8 mouse cellular contexts compared by ENCODE assay signal in the genomic region with DNA sequence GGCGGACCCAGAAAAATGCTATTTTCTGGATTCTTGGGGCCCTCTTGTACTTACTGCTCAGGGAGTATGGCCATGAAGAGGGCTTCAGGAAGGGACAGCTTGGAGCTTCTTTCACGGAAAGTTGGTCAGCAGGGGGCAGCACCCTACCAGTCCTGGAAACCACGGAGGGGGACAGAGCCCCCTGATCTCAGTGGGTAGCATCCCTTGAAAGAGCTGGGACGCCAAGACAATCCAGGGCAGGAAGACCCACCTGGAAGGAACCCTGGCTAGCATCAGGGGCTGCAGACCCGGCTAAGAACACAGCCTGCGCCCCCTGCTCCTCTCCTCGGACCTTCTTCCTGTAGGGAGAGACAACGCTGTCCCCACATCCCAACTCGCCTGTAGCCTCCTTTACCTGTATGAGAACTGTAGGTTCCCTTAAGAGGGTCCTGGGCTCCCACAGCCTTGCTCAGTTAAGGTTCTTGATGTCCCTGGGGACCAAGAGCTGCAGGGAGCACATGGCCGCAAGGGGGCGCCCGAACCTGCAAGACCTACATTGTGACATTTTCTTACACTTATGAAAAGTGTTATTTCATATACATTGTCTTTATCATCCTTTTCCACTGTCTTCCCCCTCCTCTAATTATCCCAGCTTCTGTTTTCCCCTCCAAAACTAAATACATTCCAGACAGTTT. TPM values are rescaled to one million over a fixed set of nuclear protein-coding genes. Genes with fewer than 3 reads are reported as not detected.
DNase-seq lines count a peak whose midpoint lies in the region; ATAC-seq and TF ChIP-seq lines count a peak whose summit lies in the region.

No protein-coding gene starts in this region.

- peak; percentile 62 for ATAC-seq in heart, embryonic 12.5 days (ENCODE audit: insufficient number of reproducible peaks, low FRiP score)
- peak; percentile 55 for ATAC-seq in kidney, embryonic 16.5 days (ENCODE audit: low FRiP score, low TSS enrichment)
- peak; percentile 61 for ATAC-seq in monocyte, adult 5-6 weeks (replicated peaks; ENCODE audit: insufficient number of reproducible peaks, low FRiP score, low TSS enrichment, poor library complexity, severe bottlenecking)

- no peaks in the 10 kb centered on the region for H3K36me3 ChIP-seq in heart, embryonic 12.5 days
- no peaks in the 10 kb centered on the region for H3K36me3 ChIP-seq in kidney, embryonic 16.5 days (ENCODE audit: insufficient read depth, low read length)

- H3K9me3 ChIP-seq in heart, embryonic 12.5 days (replicated peaks), result no peaks in the 10 kb centered on the region
- H3K9me3 ChIP-seq in kidney, embryonic 16.5 days (ENCODE audit: low read length), result no peaks in the 10 kb centered on the region

- peak; percentile 95 for DNase-seq in B cell, adult 2 months
- peak; percentile 91 for DNase-seq in brain, adult 2 months (ENCODE audit: low read depth, low spot score)
- DNase-seq in liver, result peak; percentile 89
- peak; percentile 77 to 84 for DNase-seq in spleen, postnatal 36 days (ENCODE audit: low spot score in 2 of 2)

- 12% methylated on average over 12 of the region's 12 CpGs for WGBS in heart, embryonic 12.5 days
- 13% methylated on average over 12 of the region's 12 CpGs for WGBS in kidney, embryonic 16.5 days

- peaks cover 10% of the 10 kb centered on the region for H3K4me1 ChIP-seq in embryonic fibroblast, embryonic 13.5 days (ENCODE audit: control insufficient read depth, insufficient read depth, low read length)
- peaks cover 37% of the 10 kb centered on the region for H3K4me1 ChIP-seq in heart, embryonic 12.5 days (replicated peaks)
- H3K4me1 ChIP-seq in kidney, embryonic 16.5 days (ENCODE audit: insufficient read depth, low read length), result peaks cover 20% of the 10 kb centered on the region

- no peak overlapping the region for H3K4me3 ChIP-seq in embryonic fibroblast, embryonic 13.5 days (ENCODE audit: insufficient read depth, low read length)
- peak overlapping the region; percentile 23 for H3K4me3 ChIP-seq in heart, embryonic 12.5 days
- H3K4me3 ChIP-seq in kidney, embryonic 16.5 days (ENCODE audit: low read length), result peak overlapping the region; percentile 27

- no peak overlapping the region for H3K27ac ChIP-seq in embryonic fibroblast, embryonic 13.5 days (ENCODE audit: insufficient read depth, low read length)
- H3K27ac ChIP-seq in heart, embryonic 12.5 days (ENCODE audit: poor library complexity, severe bottlenecking), result 0 out of 2 replicates have a peak overlapping the region, but pooled peaks have one; percentile 6
- no peak overlapping the region for H3K27ac ChIP-seq in kidney, embryonic 16.5 days (ENCODE audit: low read length)

- peak; percentile 89 for TF ChIP-seq CTCF in embryonic fibroblast, embryonic 13.5 days (IDR thresholded peaks at IDR 0.05; ENCODE audit: borderline replicate concordance, insufficient read depth, low read length)

- TF ChIP-seq POLR2A in embryonic fibroblast, embryonic 13.5 days (IDR thresholded peaks at IDR 0.05; ENCODE audit: low read depth, low read length), result no peak

- H3K27me3 ChIP-seq in heart, embryonic 12.5 days (replicated peaks), result no peaks in the 10 kb centered on the region; the same call in 1 of the 2 replicates
- H3K27me3 ChIP-seq in kidney, embryonic 16.5 days (ENCODE audit: insufficient read depth, low read length), result peaks cover 2% of the 10 kb centered on the region; the same call in 1 of the 2 replicates

- peak overlapping the region; percentile 71 for H3K4me2 ChIP-seq in heart, embryonic 12.5 days
- H3K4me2 ChIP-seq in kidney, embryonic 16.5 days (replicated peaks; ENCODE audit: low read depth, low read length), result peak overlapping the region; percentile 60

- H3K9ac ChIP-seq in heart, embryonic 12.5 days, result peak overlapping the region; percentile 69; the same call in 1 of the 2 replicates
- peak overlapping the region; percentile 57 for H3K9ac ChIP-seq in kidney, embryonic 16.5 days (replicated peaks; ENCODE audit: low read length)

RNA-seq across cellular contexts. Expression of gene D6Ertd527e, which starts 3.1 kb away (rescaled TPM):
- polyA plus RNA-seq in embryonic fibroblast, embryonic 13.5 days (2011; ENCODE audit: insufficient read length, low read depth, missing spikeins), result 0.23 and 0.60 TPM in 2 replicates
- 0.10 TPM in 1 of 2 replicates, not detected in the other for polyA plus RNA-seq in heart, embryonic 12.5 days (2016; fragmentation: Nextera tagmentation; extraction: Ambion mirVana)
- polyA plus RNA-seq in kidney, embryonic 16.5 days (2015; fragmentation: Nextera tagmentation; extraction: Ambion mirVana), result 0.26 and 0.39 TPM in 2 replicates
- total RNA-seq in monocyte, adult 5-6 weeks (2017), result 0.48 to 1.1 TPM (median 0.53 TPM) in 3 replicates

RNA-seq across cellular contexts. Expression of gene Gfpt1, which starts 58.8 kb away (rescaled TPM):
- 78.5 and 86.5 TPM in 2 replicates for polyA plus RNA-seq in embryonic fibroblast, embryonic 13.5 days (2011; ENCODE audit: insufficient read length, low read depth, missing spikeins)
- polyA plus RNA-seq in heart, embryonic 12.5 days (2016; fragmentation: Nextera tagmentation; extraction: Ambion mirVana), result 17.7 and 19.3 TPM in 2 replicates
- polyA plus RNA-seq in kidney, embryonic 16.5 days (2015; fragmentation: Nextera tagmentation; extraction: Ambion mirVana), result 18.1 and 20.7 TPM in 2 replicates
- 109 to 144 TPM (median 109 TPM) in 3 replicates for total RNA-seq in monocyte, adult 5-6 weeks (2017)
